8 mouse cellular contexts compared by ENCODE assay signal in genomic region chr1:21218489-21218919, GRCm38 (mm10). TPM values are rescaled to one million over a fixed set of nuclear protein-coding genes. Genes with fewer than 3 reads are reported as not detected.
A peak's percentile ranks its signal among the peaks of the same experiment; 100 is the strongest.
DNase-seq lines count a peak whose midpoint lies in the region; ATAC-seq lines count a peak whose summit lies in the region.

Gene Tmem14a, plus strand, starts transcription at chr1:21218575.

- intact Hi-C loops in gastrocnemius, postnatal 14 days (cut with DNase I; ENCODE audit: low total_unique reads) = loop anchor here (2.0 to 10.0 kb wide), 3 partner anchors 52 to 1046 kb away; partner anchors contain the start of gene Khdc1a
- intact Hi-C loops in left cerebral cortex, postnatal 10 days (cut with DNase I) = loop anchor here (5.0 kb wide), 4 partner anchors 51 to 1049 kb away; no protein-coding TSS in a partner anchor

- peak; percentile 89 for DNase-seq in adipocyte (ENCODE audit: low spot score)
- DNase-seq in embryo, embryonic 10 days (ENCODE audit: low spot score) = peak; percentile 93
- DNase-seq in gastrocnemius, postnatal 14 days = peak; percentile 88
- peak; percentile 78 to 90 for DNase-seq in left cerebral cortex, postnatal 10 days (ENCODE audit: extremely low spot score in 1 of 2, low spot score in 2 of 2)
- peak; percentile 87 for DNase-seq in right cerebral cortex, postnatal 25 days
- peak; percentile 84 to 86 for DNase-seq in urinary bladder, postnatal 4 days (ENCODE audit: low spot score in 2 of 2)

- peak; percentile 91 for ATAC-seq in inflammation-experienced regulatory T-cells, adult 6 months
- peak; percentile 95 for ATAC-seq in megakaryocyte-erythroid progenitor cell, adult 5-6 weeks (replicated peaks; ENCODE audit: low FRiP score, low TSS enrichment, poor library complexity, severe bottlenecking)

RNA-seq across cellular contexts. Expression of gene Tmem14a, which starts in this region (rescaled TPM):
- total RNA-seq in gastrocnemius, postnatal 14 days (2021) = 1 to 10 TPM; 1.3 to 1.7 TPM
- polyA plus RNA-seq in inflammation-experienced regulatory T-cells, adult 6 months (2017; shearing (Covaris generic)) = 1 to 10 TPM; 3.5 to 4.6 (median 4.0) TPM
- total RNA-seq in left cerebral cortex, postnatal 10 days (2021) = 10 to 100 TPM; 22.9 to 23.1 TPM
- 2.4 and 3.4 TPM in 2 replicates for total RNA-seq in megakaryocyte-erythroid progenitor cell, adult 5-6 weeks (2014; fragmentation: Nextera tagmentation)
- 0.65 and 0.85 TPM in 2 replicates for total RNA-seq in megakaryocyte-erythroid progenitor cell, adult 5-6 weeks (2017)

Comparison
In these comparisons a context has a peak if more than half of its experiments do, and no peak if none do; other contexts are left out.
1. Peak in every context shown above with its lines: DNase-seq and ATAC-seq.
2. RNA of gene Tmem14a (total RNA-seq): 22.9 to 23.1 TPM in left cerebral cortex, postnatal 10 days; 0.65 to 3.4 TPM in megakaryocyte-erythroid progenitor cell, adult 5-6 weeks and 1.3 to 1.7 TPM in gastrocnemius, postnatal 14 days; every median in the first group is over 4 times any median in the second.